Mouse (Mus musculus) kidney, adult 9 months (tissue): ENCODE measurements at regions not wholly inside any gene's neighbourhood (a gene's known extent, or its start where the extent isn't known, plus 50 kb on each side); places are given as distances from the start of the nearest gene placed in this dataset.

Experiments used
- DNase-seq: peaks from one replicate; pipeline ENCODE4 v3.0.0; 2022

DNA sequence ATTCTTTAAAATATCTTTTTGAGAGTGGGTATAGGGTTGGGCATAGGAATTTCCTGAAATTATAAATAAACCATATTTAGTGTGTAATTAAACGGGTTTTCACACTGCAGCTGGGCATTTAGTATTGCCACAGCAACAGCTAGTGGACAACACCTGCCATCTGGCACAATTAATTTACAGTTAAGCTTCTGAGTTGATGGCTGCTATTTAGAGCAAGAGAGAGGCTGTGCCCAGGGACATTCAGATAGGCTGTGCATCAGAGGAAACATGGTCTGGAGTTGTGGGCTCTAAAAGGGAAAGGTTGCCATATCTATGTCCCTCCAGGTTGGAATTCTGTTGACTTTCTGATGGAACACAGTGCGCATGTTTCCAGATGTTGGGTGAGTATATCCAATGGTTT, 227.1 kb downstream of the Pth2r start:
- no peak for DNase-seq

DNA sequence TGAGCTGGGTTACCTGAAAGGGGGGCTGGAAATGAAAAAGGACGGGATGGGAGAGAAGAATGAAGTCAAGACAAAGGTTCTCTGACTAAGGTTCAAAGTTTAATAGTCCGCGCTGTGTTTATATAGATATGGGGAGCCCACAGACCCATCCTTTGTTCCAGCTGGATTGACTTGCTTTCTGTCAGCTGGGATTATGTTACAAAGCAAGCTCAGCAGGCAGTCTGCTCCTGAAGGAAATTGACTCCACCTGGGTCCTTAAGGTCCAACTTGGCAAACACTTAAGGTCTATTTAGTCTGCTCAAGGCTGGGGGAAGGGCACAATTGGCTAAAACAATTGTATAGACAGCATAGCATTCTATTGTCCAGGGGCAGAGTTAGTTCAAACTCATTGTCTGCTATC, 253.8 kb downstream of the Pth2r start:
- no peak for DNase-seq

- no peak for DNase-seq
These were observed 256.7 kb downstream of the Pth2r start for GRCm38 (mm10) chr1:65538509-65538908.

DNA sequence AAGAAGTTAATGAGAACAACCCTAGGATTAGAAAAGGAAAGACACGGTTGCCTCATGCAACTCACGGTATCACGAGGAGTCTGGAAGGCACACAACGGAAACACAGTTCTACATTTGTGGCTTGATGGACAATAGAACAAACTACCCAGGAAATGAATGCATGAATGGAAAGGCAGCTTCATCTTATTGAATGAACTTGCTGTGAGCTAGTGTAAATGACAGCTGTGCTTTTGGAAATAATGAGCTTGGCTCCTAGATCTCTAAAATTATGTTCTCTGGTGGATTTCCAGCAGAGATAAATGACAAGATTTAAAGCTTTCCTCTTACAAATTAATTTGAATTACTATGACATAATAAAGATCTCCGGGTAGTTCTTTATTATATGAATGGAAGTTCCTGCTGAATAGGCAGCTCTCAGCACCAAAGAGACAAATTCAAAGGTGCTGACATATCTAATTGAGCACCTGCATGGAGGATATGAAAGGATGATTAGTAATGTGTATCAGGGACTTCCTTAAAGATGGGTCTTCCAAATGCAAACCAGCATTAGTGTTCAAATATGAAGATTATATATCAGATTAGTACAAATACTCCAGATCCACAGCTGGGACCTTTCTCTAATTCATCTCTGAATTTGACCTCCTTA, 262.5 kb downstream of the Pth2r start:
- DNase-seq = no peak

DNA sequence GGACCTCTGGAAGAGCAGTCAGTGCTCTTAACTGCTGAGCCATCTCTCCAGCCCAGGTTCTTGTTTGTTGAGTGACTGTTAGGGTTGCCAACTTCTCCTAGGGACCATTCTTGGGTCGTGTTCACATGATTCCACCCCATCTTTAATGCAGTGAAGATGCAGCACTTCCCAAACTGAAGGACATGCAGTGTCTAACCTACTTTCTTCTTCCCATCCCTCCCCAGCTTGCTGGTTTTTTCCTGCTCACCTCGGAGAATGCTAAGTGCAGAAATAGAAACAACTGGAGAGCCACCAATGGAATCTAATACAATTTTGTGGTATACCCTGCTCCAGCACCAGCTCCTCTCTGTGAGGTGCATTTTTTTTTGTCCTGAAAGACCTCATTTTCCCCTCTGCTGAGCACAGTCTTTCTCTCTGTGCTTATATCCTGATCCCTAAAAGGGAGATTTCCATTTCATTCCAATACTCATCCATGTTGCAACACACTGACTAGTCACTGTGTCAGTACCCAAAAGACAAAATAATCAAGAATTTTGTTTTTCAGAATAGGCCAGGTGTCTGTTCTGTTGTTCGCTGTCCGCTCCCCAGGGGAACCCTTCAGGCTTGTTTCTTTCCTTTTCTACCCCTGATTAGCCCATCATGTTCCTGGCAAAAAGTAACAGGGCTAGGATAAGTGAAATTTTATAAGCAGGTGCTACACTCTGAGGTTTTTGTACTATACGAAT, 263.6 kb downstream of the Pth2r start:
- DNase-seq = no peak

DNA sequence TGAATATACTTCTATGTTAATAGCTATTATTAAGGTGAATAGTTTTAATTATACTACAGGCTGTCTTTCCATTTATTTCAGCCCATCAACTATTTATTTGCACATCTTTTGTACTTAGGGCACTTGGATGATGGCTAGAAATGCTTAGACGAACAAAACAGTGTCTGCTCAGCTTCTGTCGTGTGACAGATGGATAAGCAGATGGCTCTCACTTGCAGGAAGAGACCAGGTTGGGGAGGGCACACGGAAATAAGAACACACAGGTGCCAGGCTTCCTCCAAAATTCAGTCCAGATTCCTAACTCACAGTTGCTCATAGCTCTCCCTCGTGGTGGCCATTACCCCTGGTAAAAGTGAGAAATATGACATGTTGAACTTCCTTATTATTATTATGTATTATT, 267.0 kb downstream of the Pth2r start:
- DNase-seq = no peak

- DNase-seq = no peak
These were observed 305.5 kb downstream of the Pth2r start for GRCm38 (mm10) chr1:65587402-65587801.

DNA sequence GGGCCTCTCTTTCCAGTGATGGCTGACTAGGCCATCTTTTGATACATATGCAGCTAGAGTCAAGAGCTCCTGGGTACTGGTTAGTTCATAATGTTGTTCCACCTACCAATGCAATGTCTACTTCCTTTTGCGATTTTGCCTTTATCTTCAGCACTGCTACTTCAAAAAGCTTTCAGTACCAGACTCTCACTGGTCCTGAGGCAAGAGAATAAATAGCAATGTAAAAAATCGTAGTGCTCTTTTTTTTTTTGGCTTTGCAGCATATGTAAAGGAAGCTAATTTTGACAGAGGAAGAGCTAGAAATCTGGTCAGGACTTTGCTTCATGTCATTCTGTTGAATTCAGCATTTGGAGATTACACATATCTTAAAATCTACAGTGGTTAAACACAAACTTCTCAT, 291.0 kb upstream of the Crygf start:
- DNase-seq = no peak

GRCm38 (mm10) chr1:65654460-65654859, 271.9 kb upstream of the Crygf start:
- no peak for DNase-seq

DNA sequence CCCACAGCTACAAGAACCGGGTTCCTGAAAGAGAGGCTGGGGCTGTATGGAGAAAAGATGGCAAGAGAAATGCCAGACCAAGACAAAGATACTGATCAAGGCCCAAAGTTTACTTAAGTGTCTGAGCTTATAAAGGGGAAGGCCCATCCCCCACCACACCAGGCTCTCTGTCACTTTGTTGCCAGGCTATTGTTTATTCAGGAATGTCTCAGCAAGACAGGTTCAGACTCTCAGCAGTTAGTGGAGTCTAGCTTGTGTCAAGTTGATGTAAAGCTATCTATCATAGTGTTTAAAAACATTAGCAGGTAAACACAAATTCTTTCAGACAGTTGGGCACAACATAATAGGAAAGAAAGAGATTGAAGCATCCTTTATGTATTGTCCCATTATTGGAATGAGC, 244.4 kb upstream of the Crygf start:
- no peak for DNase-seq

DNA sequence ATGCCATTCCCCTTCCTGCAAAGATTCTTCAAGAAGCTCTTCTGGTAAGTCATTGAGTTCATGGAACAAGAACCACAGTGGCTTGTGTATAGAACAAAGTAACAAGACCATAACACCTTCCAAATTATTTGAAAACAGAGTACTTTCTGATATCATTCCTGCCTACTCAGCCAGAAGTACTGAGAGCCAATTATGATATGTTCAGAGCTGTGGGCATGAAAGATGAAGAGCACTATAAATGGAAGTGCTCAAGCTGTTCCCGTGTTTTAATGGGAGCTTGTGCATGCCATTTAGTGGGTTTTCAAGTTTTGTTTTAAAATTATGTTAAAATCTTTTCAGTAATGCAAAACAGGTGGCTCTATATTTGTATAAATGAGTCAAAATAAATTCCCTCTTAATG, 239.0 kb upstream of the Crygf start:
- DNase-seq = no peak

DNA sequence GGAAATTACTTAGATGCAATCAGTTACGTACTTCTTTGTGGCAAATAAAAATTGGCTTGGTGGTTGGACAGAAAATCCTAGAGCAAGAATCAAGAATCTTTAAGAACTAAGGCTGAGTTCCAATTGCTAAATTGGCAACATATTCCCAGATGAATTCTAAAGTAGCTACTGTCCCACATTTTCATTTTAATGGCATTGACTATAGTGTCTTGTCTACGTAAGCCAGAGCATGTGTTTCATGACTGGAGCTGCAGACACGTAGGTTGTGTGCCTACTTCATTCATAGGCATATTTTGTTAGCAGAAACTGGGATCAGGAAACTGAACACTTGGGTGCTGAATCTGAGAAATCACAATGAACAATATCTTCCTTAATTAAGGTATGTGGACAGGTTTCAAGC, 196.1 kb upstream of the Crygf start:
- DNase-seq = no peak

DNA sequence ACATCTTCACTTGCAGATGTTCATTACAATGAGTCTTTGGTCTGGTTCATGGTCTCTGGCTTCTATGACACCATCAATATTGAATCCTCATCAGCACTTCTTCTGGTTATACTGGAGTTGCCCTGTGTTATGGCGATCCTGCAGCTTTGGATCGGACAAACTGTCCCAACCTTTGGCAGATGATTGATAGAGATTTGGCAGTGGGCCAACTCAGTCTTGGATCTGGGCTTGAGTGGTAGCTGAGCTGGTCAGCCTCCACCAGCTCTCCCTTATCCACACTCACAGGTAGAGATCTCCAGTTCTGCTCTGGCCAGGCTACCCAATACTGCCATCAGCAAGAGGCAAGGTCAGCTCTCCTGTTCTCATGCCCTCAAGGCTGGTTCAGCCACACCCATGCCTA, 168.4 kb upstream of the Crygf start:
- DNase-seq = peak; percentile 64

DNA sequence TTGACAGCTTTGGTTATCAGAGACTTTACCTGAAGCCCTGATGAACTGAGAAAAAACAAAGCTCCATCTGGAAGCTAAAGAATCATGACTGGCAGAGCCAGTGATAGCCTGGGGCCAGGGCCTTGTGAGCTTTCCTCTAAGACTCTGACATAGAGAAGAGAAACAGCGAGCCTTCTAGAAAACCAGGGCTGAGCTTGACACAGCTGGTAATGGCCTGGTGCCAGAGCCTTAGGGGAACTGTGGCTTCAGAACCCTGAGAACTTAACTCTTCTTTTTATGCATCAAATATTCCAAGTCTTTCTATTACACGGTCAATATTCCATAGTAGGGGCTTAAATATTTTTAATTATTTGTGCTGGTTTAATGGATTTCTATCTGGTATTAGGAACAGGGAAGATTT, 165.2 kb upstream of the Crygf start:
- DNase-seq = no peak

DNA sequence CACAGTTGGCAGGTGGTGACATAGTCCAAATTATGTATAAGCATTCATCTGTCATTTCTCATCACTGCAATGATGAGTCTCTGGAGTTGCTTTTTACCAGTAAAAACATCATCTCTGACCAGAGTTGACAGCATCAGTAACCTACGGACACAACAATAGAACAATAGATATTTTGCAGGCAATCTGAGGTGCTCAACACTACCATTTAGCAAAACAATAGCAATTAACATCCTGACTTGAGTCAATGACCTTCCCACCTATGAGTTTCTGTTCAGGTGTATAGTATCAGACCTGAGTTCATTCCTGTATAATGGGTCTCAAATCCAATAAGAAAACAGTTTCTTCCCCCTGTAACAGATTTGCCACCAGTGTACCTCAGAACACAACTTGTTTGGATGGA, 126.1 kb upstream of the Crygf start:
- no peak for DNase-seq

DNA sequence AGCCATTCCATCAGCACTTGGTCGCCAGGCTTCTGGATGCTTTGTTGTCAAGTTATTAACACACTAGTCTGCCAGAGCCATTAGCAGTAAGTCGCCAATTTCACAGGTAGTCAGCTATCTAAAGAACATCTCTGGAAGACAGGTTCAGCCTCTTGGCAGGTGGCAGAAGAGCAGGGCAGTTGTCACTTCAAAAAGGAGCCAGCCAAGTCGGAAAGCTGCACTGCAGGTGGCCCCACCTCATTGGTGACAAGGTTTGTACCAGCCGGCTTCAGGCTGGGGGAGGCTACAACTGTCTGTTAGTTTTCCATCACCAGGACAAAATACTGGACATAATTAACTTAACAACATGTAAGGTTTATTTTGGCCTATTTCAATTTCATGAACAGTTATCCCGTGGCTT, 105.5 kb upstream of the Crygf start:
- no peak for DNase-seq

DNA sequence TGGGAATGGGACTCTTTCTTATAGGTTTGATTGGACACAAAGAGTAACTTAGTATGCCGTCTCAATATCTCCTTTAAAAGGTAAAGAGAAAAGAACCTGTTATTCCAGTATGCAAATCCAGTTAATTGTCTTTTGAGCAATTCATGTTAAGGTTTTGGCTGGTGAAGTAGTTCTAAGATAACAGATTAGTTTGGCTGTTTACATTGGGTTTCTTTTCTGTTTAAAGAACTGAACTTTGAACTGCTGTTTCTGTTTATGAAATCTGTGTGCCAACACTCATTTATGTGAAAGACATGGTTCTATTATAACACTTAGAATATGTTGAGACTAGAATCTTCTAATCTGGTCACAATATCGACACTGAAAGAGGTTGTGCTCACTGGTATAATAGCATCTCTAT, 85.2 kb upstream of the Crygf start:
- no peak for DNase-seq

DNA sequence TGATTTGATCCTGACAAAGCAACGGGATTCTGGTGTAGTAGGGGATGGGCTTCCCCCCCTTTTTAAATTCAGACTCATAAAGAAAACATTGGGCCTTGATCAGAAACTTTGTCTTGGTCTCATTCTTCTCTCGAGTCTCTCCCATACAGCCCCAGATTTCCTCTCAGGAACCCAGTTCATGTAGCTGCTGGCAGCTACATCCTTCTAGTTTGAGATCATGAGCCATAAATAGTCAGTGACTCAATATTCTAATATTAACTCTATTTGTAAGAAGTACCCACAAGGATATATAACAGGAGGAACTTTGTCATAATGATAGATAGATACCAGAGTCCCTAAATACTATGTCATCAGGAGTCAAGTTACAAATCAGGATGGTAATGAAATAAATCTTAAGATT, 79.3 kb upstream of the Crygf start:
- no peak for DNase-seq

- DNase-seq = peak; percentile 1
These were observed 52.6 kb upstream of the Crygf start for GRCm38 (mm10) chr1:65873691-65874090.
